Mouse (Mus musculus) hindbrain, embryonic 16.5 days (tissue): ENCODE results near the gene Lrrc55. TPM values are rescaled to one million over a fixed set of nuclear protein-coding genes. Genes with fewer than 3 reads are reported as not detected.

ENCODE experiments used
- ATAC-seq: fragments of 200-750 bp; cut with Nextera tagmentation; 2 replicates; pipeline ENCODE4 v1.8.0; 2017; ENCODE audit warnings: moderate TSS enrichment, moderate library complexity
- H3K27ac ChIP-seq: fragments of 300-500 bp; sonication (generic); 2 replicates; pipeline ENCODE4 v1.5.1; 2014; ENCODE audit warnings: low read depth, mild to moderate bottlenecking, control low read depth, low read length, moderate library complexity
- H3K27me3 ChIP-seq: fragments of 300-500 bp; sonication (generic); replicated peaks from 2 replicates; pipeline ENCODE4 v1.6.1; 2014; ENCODE audit warnings: low read length; ENCODE audit not compliant: control insufficient read depth, insufficient read depth
- H3K36me3 ChIP-seq: fragments of 300-500 bp; sonication (generic); 2 replicates; pipeline ENCODE4 v1.6.1; 2014; ENCODE audit warnings: mild to moderate bottlenecking, low read length, moderate library complexity, mixed read lengths; ENCODE audit not compliant: control insufficient read depth, insufficient read depth
- H3K4me1 ChIP-seq: fragments of 300-500 bp; sonication (generic); 2 replicates; pipeline ENCODE4 v1.6.1; 2014; ENCODE audit warnings: low read depth, low read length; ENCODE audit not compliant: control insufficient read depth, insufficient read depth
- H3K4me2 ChIP-seq: fragments of 300-500 bp; sonication (generic); 2 replicates; pipeline ENCODE4 v1.6.1; 2014; ENCODE audit warnings: mild to moderate bottlenecking, low read length, control low read depth, moderate library complexity
- H3K4me3 ChIP-seq: fragments of 300-500 bp; sonication (generic); 2 replicates; pipeline ENCODE4 v1.5.1; 2014; ENCODE audit warnings: mild to moderate bottlenecking, low read length, control low read depth, moderate library complexity
- H3K9ac ChIP-seq: fragments of 300-500 bp; sonication (generic); 2 replicates; pipeline ENCODE4 v1.6.1; 2014; ENCODE audit warnings: low read depth, mild to moderate bottlenecking, control low read depth, low read length, moderate library complexity
- H3K9me3 ChIP-seq: fragments of 300-500 bp; sonication (generic); 2 replicates; pipeline ENCODE4 v1.6.1; 2014; ENCODE audit warnings: mild to moderate bottlenecking, low read length, moderate library complexity; ENCODE audit not compliant: control insufficient read depth
- WGBS: fragments of 180-500 bp; shearing (Covaris S2); extraction: QIAGEN DNeasy Blood & Tissue Kit; methylation state at CpG from one replicate; pipeline ENCODE4 v1.1.7; 2014; 5-methylcytosine and 5-hydroxymethylcytosine counted together
- polyA plus RNA-seq: library from polyadenylated mRNA; unstranded; fragments of >200 nt; fragmentation: Nextera tagmentation; extraction: Ambion mirVana; gene quantifications from 2 replicates; pipeline ENCODE4 v1.2.1, GENCODE M21; 2015

Gene Lrrc55
- polyA plus RNA-seq, 1 experiment from 2014 or later, result 12.7 TPM

GRCm38 (mm10) chr2:85157382-85157781 is 39.6 kb downstream of the Lrrc55 start:
- 93% methylated on average over 3 of the region's 3 CpGs for WGBS
- Histone ChIP-seq H3K4me2 (no peak overlapping the region), H3K4me3 (no peak overlapping the region), H3K27ac (no peak overlapping the region), H3K36me3 (no peaks in the 10 kb centered on the region), H3K4me1 (peaks cover 6% of the 10 kb centered on the region), H3K27me3 (no peaks in the 10 kb centered on the region), H3K9me3 (no peaks in the 10 kb centered on the region), H3K9ac (no peak overlapping the region)
- no peak for ATAC-seq

GRCm38 (mm10) chr2:85156136-85156535 is 40.9 kb downstream of the Lrrc55 start:
- Histone ChIP-seq H3K4me3 (no peak overlapping the region), H3K4me2 (no peak overlapping the region), H3K36me3 (no peaks in the 10 kb centered on the region), H3K4me1 (no peaks in the 10 kb centered on the region; the same call in 1 of the 2 replicates), H3K9me3 (no peaks in the 10 kb centered on the region), H3K27ac (no peak overlapping the region), H3K27me3 (no peaks in the 10 kb centered on the region), H3K9ac (no peak overlapping the region)
- ATAC-seq, result no peak
- 89% methylated on average over 5 of the region's 5 CpGs for WGBS

GRCm38 (mm10) chr2:85155334-85155733 is 41.7 kb downstream of the Lrrc55 start:
- Histone ChIP-seq H3K4me2 (no peak overlapping the region), H3K36me3 (no peaks in the 10 kb centered on the region), H3K4me3 (no peak overlapping the region), H3K27ac (no peak overlapping the region), H3K9ac (no peak overlapping the region), H3K4me1 (no peaks in the 10 kb centered on the region), H3K9me3 (no peaks in the 10 kb centered on the region), H3K27me3 (no peaks in the 10 kb centered on the region)
- ATAC-seq, result no peak
- WGBS, result 83% methylated on average over 9 of the region's 9 CpGs

- ATAC-seq, result no peak
- H3K9me3 ChIP-seq, result no peaks in the 10 kb centered on the region
- no peaks in the 10 kb centered on the region for H3K4me1 ChIP-seq
- H3K36me3 ChIP-seq, result no peaks in the 10 kb centered on the region
- H3K27ac ChIP-seq, result no peak overlapping the region
- H3K4me3 ChIP-seq, result no peak overlapping the region
- H3K9ac ChIP-seq, result no peak overlapping the region
- H3K4me2 ChIP-seq, result no peak overlapping the region
- WGBS, result 90% methylated on average over 2 of the region's 2 CpGs
- H3K27me3 ChIP-seq, result no peaks in the 10 kb centered on the region
These were observed 45.8 kb downstream of the Lrrc55 start for GRCm38 (mm10) chr2:85151233-85151632.

GRCm38 (mm10) chr2:85150373-85150772 is 46.6 kb downstream of the Lrrc55 start:
- Histone ChIP-seq H3K4me3 (no peak overlapping the region), H3K27me3 (no peaks in the 10 kb centered on the region), H3K36me3 (no peaks in the 10 kb centered on the region), H3K4me1 (no peaks in the 10 kb centered on the region), H3K9ac (no peak overlapping the region), H3K9me3 (no peaks in the 10 kb centered on the region), H3K27ac (no peak overlapping the region), H3K4me2 (no peak overlapping the region)
- ATAC-seq, result no peak
- WGBS, result 92% methylated on average over 1 of the region's 1 CpGs

GRCm38 (mm10) chr2:85147481-85147880 is 49.5 kb downstream of the Lrrc55 start:
- Histone ChIP-seq H3K27ac (no peak overlapping the region), H3K4me1 (no peaks in the 10 kb centered on the region), H3K36me3 (no peaks in the 10 kb centered on the region), H3K9me3 (no peaks in the 10 kb centered on the region), H3K4me2 (no peak overlapping the region), H3K4me3 (no peak overlapping the region), H3K9ac (no peak overlapping the region), H3K27me3 (no peaks in the 10 kb centered on the region)
- 80% methylated on average over 2 of the region's 2 CpGs for WGBS
- no peak for ATAC-seq

GRCm38 (mm10) chr2:85145346-85145745 is 51.7 kb downstream of the Lrrc55 start:
- H3K27me3 ChIP-seq, result no peaks in the 10 kb centered on the region
- no peaks in the 10 kb centered on the region for H3K9me3 ChIP-seq
- H3K27ac ChIP-seq, result no peak overlapping the region
- H3K4me3 ChIP-seq, result no peak overlapping the region
- ATAC-seq, result no peak
- no peak overlapping the region for H3K4me2 ChIP-seq
- H3K4me1 ChIP-seq, result no peaks in the 10 kb centered on the region
- no peaks in the 10 kb centered on the region for H3K36me3 ChIP-seq
- 86% methylated on average over 3 of the region's 3 CpGs for WGBS
- H3K9ac ChIP-seq, result no peak overlapping the region

GRCm38 (mm10) chr2:85144908-85145307 is 52.1 kb downstream of the Lrrc55 start:
- Histone ChIP-seq H3K4me2 (no peak overlapping the region), H3K27ac (no peak overlapping the region), H3K9ac (no peak overlapping the region), H3K27me3 (no peaks in the 10 kb centered on the region), H3K36me3 (no peaks in the 10 kb centered on the region), H3K4me1 (no peaks in the 10 kb centered on the region), H3K4me3 (no peak overlapping the region), H3K9me3 (no peaks in the 10 kb centered on the region)
- WGBS, result 87% methylated on average over 2 of the region's 2 CpGs
- no peak for ATAC-seq

GRCm38 (mm10) chr2:85140833-85141232 is 56.2 kb downstream of the Lrrc55 start:
- Histone ChIP-seq H3K27ac (no peak overlapping the region), H3K36me3 (no peaks in the 10 kb centered on the region), H3K9ac (no peak overlapping the region), H3K4me3 (no peak overlapping the region), H3K27me3 (no peaks in the 10 kb centered on the region), H3K4me1 (no peaks in the 10 kb centered on the region), H3K9me3 (no peaks in the 10 kb centered on the region), H3K4me2 (no peak overlapping the region)
- no peak for ATAC-seq

- no peak overlapping the region for H3K4me2 ChIP-seq
These were observed 57.2 kb downstream of the Lrrc55 start for GRCm38 (mm10) chr2:85139846-85140245.

More at GRCm38 (mm10) chr2:85139846-85140245, 57.2 kb downstream of the Lrrc55 start:
- no peak overlapping the region for H3K9ac ChIP-seq
- 73% methylated on average over 7 of the region's 7 CpGs for WGBS
- H3K9me3 ChIP-seq, result no peaks in the 10 kb centered on the region
- H3K27me3 ChIP-seq, result no peaks in the 10 kb centered on the region
- no peaks in the 10 kb centered on the region for H3K36me3 ChIP-seq
- ATAC-seq, result no peak
- no peaks in the 10 kb centered on the region for H3K4me1 ChIP-seq
- no peak overlapping the region for H3K27ac ChIP-seq
- H3K4me3 ChIP-seq, result no peak overlapping the region
